Mouse (Mus musculus): Measurements from ENCODE around the gene Gm20721. TPM values are rescaled to one million over a fixed set of nuclear protein-coding genes. Genes with fewer than 3 reads are reported as not detected.

The Gm20721 gene
- polyA plus RNA-seq, 1 experiment from 2014 or later: 8.9 TPM

GRCm38 (mm10) chr2:174284011-174284410 is 62.5 kb downstream of the Gm20721 start, which contains the start of gene Gnas:
Gnas (plus strand) TSS chr2:174284320.
- Histone ChIP-seq H3K9ac (no peak within 1 kb of the TSS), H3K27ac (ENCODE audit: poor library complexity, severe bottlenecking) (no peak within 1 kb of the TSS), H3K36me3 (peaks cover 68% of the 10 kb centered on the region), H3K27me3 (replicated peaks) (peaks cover 42% of the 10 kb centered on the region), H3K4me3 (peak within 1 kb of the TSS; percentile 30), H3K9me3 (replicated peaks) (peaks cover 17% of the 10 kb centered on the region), H3K4me1 (replicated peaks) (peaks cover 6% of the 10 kb centered on the region; the same call in 1 of the 2 replicates), H3K4me2 (peak within 1 kb of the TSS; percentile 59)
- 52% methylated on average over 19 of the region's 19 CpGs for WGBS
- peak; percentile 28; the same call in 1 of the 2 replicates for ATAC-seq (ENCODE audit: insufficient number of reproducible peaks, low FRiP score)

DNA sequence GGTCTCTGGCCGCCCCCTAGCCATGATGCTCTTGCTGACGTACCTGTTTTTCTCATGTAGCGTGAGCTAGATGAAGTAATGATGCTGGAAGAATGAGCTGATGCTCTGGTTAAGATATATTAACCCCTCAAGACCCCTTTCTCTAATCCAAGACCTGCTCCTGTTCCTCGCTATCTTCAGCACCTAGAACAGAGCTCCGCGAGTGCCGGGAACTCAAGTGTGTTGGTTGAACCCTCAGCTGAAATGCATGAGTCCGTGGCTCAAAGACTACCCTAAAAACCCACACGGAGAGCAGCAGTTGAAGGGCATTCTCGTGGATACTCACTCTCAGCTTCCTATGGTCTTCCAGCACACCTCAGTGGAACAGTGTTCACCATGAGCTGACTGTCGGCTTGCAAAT is 63.2 kb downstream of the Gm20721 start:
- H3K4me3 ChIP-seq: 0 out of 2 replicates have a peak overlapping the region, but pooled peaks have one; percentile 30
- no peak for ATAC-seq (ENCODE audit: insufficient number of reproducible peaks, low FRiP score)

More for the DNA sequence above, 63.2 kb downstream of the Gm20721 start:
- 49% methylated on average over 11 of the region's 11 CpGs for WGBS
- H3K27me3 ChIP-seq (replicated peaks): peaks cover 37% of the 10 kb centered on the region
- H3K9me3 ChIP-seq (replicated peaks): peaks cover 17% of the 10 kb centered on the region
- H3K36me3 ChIP-seq: peaks cover 70% of the 10 kb centered on the region
- no peak overlapping the region for H3K9ac ChIP-seq
- peak overlapping the region; percentile 59 for H3K4me2 ChIP-seq
- no peak overlapping the region for H3K27ac ChIP-seq (ENCODE audit: poor library complexity, severe bottlenecking)
- peaks cover 6% of the 10 kb centered on the region; the same call in 1 of the 2 replicates for H3K4me1 ChIP-seq (replicated peaks)

Other genes with a start within 250 kb of the Gm20721 start
- gene Npepl1, start 236.4 kb downstream of the Gm20721 start, polyA plus RNA-seq (2016; fragmentation: Nextera tagmentation; extraction: Ambion mirVana): 45.5 and 46.1 TPM in 2 replicates
- gene Gnas, start 62.4 kb downstream of the Gm20721 start, polyA plus RNA-seq (2016; fragmentation: Nextera tagmentation; extraction: Ambion mirVana): 1,446 and 1,448 TPM in 2 replicates
- gene Nelfcd, start 69.1 kb upstream of the Gm20721 start, polyA plus RNA-seq (2016; fragmentation: Nextera tagmentation; extraction: Ambion mirVana): 89.3 and 94.0 TPM in 2 replicates
- gene Ctsz, start 92.3 kb upstream of the Gm20721 start, polyA plus RNA-seq (2016; fragmentation: Nextera tagmentation; extraction: Ambion mirVana): 95.9 and 101 TPM in 2 replicates
- 7.5 and 13.8 TPM in 2 replicates for gene Tubb1, start 104.0 kb upstream of the Gm20721 start, polyA plus RNA-seq (2016; fragmentation: Nextera tagmentation; extraction: Ambion mirVana)
- 1,038 and 1,054 TPM in 2 replicates for gene Atp5e, start 117.4 kb upstream of the Gm20721 start, polyA plus RNA-seq (2016; fragmentation: Nextera tagmentation; extraction: Ambion mirVana)
- 136 and 137 TPM in 2 replicates for gene Prelid3b, start 126.4 kb upstream of the Gm20721 start, polyA plus RNA-seq (2016; fragmentation: Nextera tagmentation; extraction: Ambion mirVana)

All from heart, embryonic 12.5 days (tissue).